Mouse (Mus musculus): ENCODE measurements around the gene Vps9d1. TPM values are rescaled to one million over a fixed set of nuclear protein-coding genes. Genes with fewer than 3 reads are reported as not detected.
"Not testable (repeated sequence)": the region's sequence is repeated elsewhere in the genome, so short reads cannot be mapped to it uniquely, and the experiment has no call there.

The Vps9d1 gene
- polyA plus RNA-seq, 1 experiment = 30.0 TPM

- Histone ChIP-seq H3K27ac (ENCODE audit: control insufficient read depth, insufficient read depth, low read depth, low read length) (no peak overlapping the region), H3K4me1 (ENCODE audit: control insufficient read depth, insufficient read depth, low read length) (no peaks in the 10 kb centered on the region), H3K27me3 (ENCODE audit: control insufficient read depth, insufficient read depth, low read length) (no peaks in the 10 kb centered on the region), H3K4me3 (ENCODE audit: control insufficient read depth, low read depth, low read length) (no peak overlapping the region), H3K36me3 (ENCODE audit: control insufficient read depth, insufficient read depth, low read length) (peaks cover 2% of the 10 kb centered on the region)
- TF ChIP-seq POLR2A (IDR thresholded peaks at IDR 0.05; ENCODE audit: control insufficient read depth, low read depth, low read length) (no peak), CTCF (IDR thresholded peaks at IDR 0.05; ENCODE audit: control insufficient read depth, insufficient read depth, insufficient replicate concordance, low read depth, low read length) (no peak)
Measured at GRCm38 (mm10) chr8:123287362-123287761, 33.2 kb upstream of the Vps9d1 start.

GRCm38 (mm10) chr8:123284493-123284892, 30.3 kb upstream of the Vps9d1 start:
- H3K4me1 ChIP-seq (ENCODE audit: control insufficient read depth, insufficient read depth, low read length) = no peaks in the 10 kb centered on the region
- H3K27me3 ChIP-seq (ENCODE audit: control insufficient read depth, insufficient read depth, low read length) = no peaks in the 10 kb centered on the region
- no peak overlapping the region for H3K27ac ChIP-seq (ENCODE audit: control insufficient read depth, insufficient read depth, low read depth, low read length)
- TF ChIP-seq CTCF (IDR thresholded peaks at IDR 0.05; ENCODE audit: control insufficient read depth, insufficient read depth, insufficient replicate concordance, low read depth, low read length) (no peak), POLR2A (IDR thresholded peaks at IDR 0.05; ENCODE audit: control insufficient read depth, low read depth, low read length) (no peak)
- H3K36me3 ChIP-seq (ENCODE audit: control insufficient read depth, insufficient read depth, low read length) = peaks cover 3% of the 10 kb centered on the region
- no peak overlapping the region for H3K4me3 ChIP-seq (ENCODE audit: control insufficient read depth, low read depth, low read length)

GRCm38 (mm10) chr8:123283991-123284390, 29.8 kb upstream of the Vps9d1 start:
- Histone ChIP-seq H3K27ac (ENCODE audit: control insufficient read depth, insufficient read depth, low read depth, low read length) (no peak overlapping the region), H3K36me3 (ENCODE audit: control insufficient read depth, insufficient read depth, low read length) (peaks cover 3% of the 10 kb centered on the region), H3K4me3 (ENCODE audit: control insufficient read depth, low read depth, low read length) (no peak overlapping the region), H3K4me1 (ENCODE audit: control insufficient read depth, insufficient read depth, low read length) (no peaks in the 10 kb centered on the region), H3K27me3 (ENCODE audit: control insufficient read depth, insufficient read depth, low read length) (no peaks in the 10 kb centered on the region)
- TF ChIP-seq POLR2A (IDR thresholded peaks at IDR 0.05; ENCODE audit: control insufficient read depth, low read depth, low read length) (no peak), CTCF (IDR thresholded peaks at IDR 0.05; ENCODE audit: control insufficient read depth, insufficient read depth, insufficient replicate concordance, low read depth, low read length) (no peak)

GRCm38 (mm10) chr8:123282994-123283393, 28.8 kb upstream of the Vps9d1 start:
- not testable (repeated sequence) for H3K4me1 ChIP-seq (ENCODE audit: control insufficient read depth, insufficient read depth, low read length); H3K4me3 ChIP-seq (ENCODE audit: control insufficient read depth, low read depth, low read length); H3K36me3 ChIP-seq (ENCODE audit: control insufficient read depth, insufficient read depth, low read length); H3K27ac ChIP-seq (ENCODE audit: control insufficient read depth, insufficient read depth, low read depth, low read length); H3K27me3 ChIP-seq (ENCODE audit: control insufficient read depth, insufficient read depth, low read length)

DNA sequence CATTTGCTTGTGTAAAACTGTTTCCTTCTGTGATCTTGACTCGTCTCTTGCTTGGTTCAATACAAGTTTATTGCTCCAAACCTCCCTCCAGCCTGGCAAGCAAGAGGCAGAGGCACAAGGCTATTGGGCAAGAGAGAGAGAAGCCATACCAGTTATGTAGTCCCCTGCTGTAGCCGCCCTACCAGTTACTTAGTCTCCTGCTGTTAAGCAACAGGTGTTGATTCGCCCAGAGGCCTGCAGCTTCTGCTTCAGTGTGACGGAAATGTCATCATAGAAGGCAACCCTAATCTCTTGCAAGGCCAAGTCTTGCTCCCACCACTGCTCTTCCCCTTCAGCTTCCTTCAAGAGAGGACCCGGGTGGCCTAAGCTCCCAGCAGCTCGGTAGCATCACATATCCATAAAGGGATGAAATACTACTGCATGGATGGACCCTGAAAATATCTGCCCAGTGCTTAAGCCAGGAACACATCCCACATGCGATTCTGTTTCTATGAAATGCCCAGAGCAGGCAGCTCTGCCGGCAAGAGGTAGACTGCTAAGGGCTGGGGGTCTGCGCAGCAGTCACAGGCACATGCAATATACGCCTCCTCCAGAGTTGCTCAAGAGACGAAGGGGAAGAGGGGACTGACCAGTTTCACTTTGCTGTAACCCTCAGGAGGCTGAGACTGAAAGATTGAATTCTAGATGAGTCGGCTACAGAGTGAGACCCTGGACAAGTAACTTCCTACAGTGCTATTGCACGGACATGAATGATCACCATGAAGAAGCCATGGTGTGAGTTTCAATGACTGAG, 26.4 kb upstream of the Vps9d1 start:
- H3K36me3 ChIP-seq (ENCODE audit: control insufficient read depth, insufficient read depth, low read length) = peaks cover 1% of the 10 kb centered on the region
- no peaks in the 10 kb centered on the region for H3K27me3 ChIP-seq (ENCODE audit: control insufficient read depth, insufficient read depth, low read length)
- no peak overlapping the region for H3K27ac ChIP-seq (ENCODE audit: control insufficient read depth, insufficient read depth, low read depth, low read length)
- no peak overlapping the region for H3K4me3 ChIP-seq (ENCODE audit: control insufficient read depth, low read depth, low read length)
- H3K4me1 ChIP-seq (ENCODE audit: control insufficient read depth, insufficient read depth, low read length) = no peaks in the 10 kb centered on the region
- TF ChIP-seq CTCF (IDR thresholded peaks at IDR 0.05; ENCODE audit: control insufficient read depth, insufficient read depth, insufficient replicate concordance, low read depth, low read length) (no peak), POLR2A (IDR thresholded peaks at IDR 0.05; ENCODE audit: control insufficient read depth, low read depth, low read length) (no peak)

DNA sequence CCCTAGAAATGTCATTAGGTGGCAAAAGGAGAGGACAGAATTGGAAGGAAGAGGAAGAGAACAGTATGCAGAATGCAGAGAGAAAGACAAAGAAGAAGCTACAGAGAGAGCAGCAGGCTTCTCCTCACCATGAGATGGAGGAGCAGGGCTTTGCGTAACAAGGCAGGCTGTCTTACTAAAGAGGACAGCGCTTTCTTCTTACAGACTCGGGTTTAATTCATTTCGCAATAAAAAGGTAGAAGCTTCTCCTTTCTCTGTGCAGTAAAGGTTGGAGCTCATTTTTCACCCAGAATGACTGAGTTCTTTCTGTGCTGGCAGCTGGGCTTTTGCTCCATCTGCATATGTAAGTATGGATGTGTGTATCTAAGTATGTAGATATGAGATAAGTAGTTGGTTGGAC, 25.7 kb upstream of the Vps9d1 start:
- no peaks in the 10 kb centered on the region for H3K27me3 ChIP-seq (ENCODE audit: control insufficient read depth, insufficient read depth, low read length)
- peaks cover 1% of the 10 kb centered on the region for H3K36me3 ChIP-seq (ENCODE audit: control insufficient read depth, insufficient read depth, low read length)
- no peaks in the 10 kb centered on the region for H3K4me1 ChIP-seq (ENCODE audit: control insufficient read depth, insufficient read depth, low read length)
- no peak overlapping the region for H3K27ac ChIP-seq (ENCODE audit: control insufficient read depth, insufficient read depth, low read depth, low read length)
- H3K4me3 ChIP-seq (ENCODE audit: control insufficient read depth, low read depth, low read length) = no peak overlapping the region
- no peak for TF ChIP-seq CTCF (IDR thresholded peaks at IDR 0.05; ENCODE audit: control insufficient read depth, insufficient read depth, insufficient replicate concordance, low read depth, low read length)
- TF ChIP-seq POLR2A (IDR thresholded peaks at IDR 0.05; ENCODE audit: control insufficient read depth, low read depth, low read length) = no peak

DNA sequence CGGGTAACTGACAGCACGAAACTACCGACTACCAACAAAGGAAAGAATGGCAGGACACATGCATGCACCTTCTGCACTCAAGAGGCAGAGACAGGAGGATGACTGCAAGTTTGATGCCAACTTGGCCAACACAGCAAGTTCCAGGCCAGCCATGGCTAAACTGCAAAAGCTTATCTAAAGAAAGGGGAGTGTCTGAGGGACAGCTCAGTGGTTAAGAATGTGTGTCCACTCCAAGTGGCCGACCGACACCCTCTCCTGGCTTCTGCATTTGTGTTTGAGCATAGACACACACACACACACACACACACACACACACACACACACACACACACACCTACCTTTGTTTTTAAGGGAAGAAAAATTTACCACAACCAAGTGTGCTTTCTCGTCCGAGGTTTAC, 24.3 kb upstream of the Vps9d1 start:
- no peak for TF ChIP-seq CTCF (IDR thresholded peaks at IDR 0.05; ENCODE audit: control insufficient read depth, insufficient read depth, insufficient replicate concordance, low read depth, low read length)
- no peak for TF ChIP-seq POLR2A (IDR thresholded peaks at IDR 0.05; ENCODE audit: control insufficient read depth, low read depth, low read length)
- Histone ChIP-seq H3K27ac (ENCODE audit: control insufficient read depth, insufficient read depth, low read depth, low read length) (no peak overlapping the region), H3K4me3 (ENCODE audit: control insufficient read depth, low read depth, low read length) (no peak overlapping the region), H3K36me3 (ENCODE audit: control insufficient read depth, insufficient read depth, low read length) (peaks cover 2% of the 10 kb centered on the region), H3K4me1 (ENCODE audit: control insufficient read depth, insufficient read depth, low read length) (no peaks in the 10 kb centered on the region), H3K27me3 (ENCODE audit: control insufficient read depth, insufficient read depth, low read length) (no peaks in the 10 kb centered on the region)

- Histone ChIP-seq H3K36me3 (ENCODE audit: control insufficient read depth, insufficient read depth, low read length) (peaks cover 1% of the 10 kb centered on the region), H3K27me3 (ENCODE audit: control insufficient read depth, insufficient read depth, low read length) (no peaks in the 10 kb centered on the region), H3K27ac (ENCODE audit: control insufficient read depth, insufficient read depth, low read depth, low read length) (no peak overlapping the region), H3K4me1 (ENCODE audit: control insufficient read depth, insufficient read depth, low read length) (no peaks in the 10 kb centered on the region), H3K4me3 (ENCODE audit: control insufficient read depth, low read depth, low read length) (no peak overlapping the region)
- no peak for TF ChIP-seq CTCF (IDR thresholded peaks at IDR 0.05; ENCODE audit: control insufficient read depth, insufficient read depth, insufficient replicate concordance, low read depth, low read length)
- TF ChIP-seq POLR2A (IDR thresholded peaks at IDR 0.05; ENCODE audit: control insufficient read depth, low read depth, low read length) = no peak
Measured at GRCm38 (mm10) chr8:123275096-123275495, 20.9 kb upstream of the Vps9d1 start.
